Mouse (Mus musculus): ENCODE results near the gene Abhd16b.
A peak's percentile ranks its signal among the peaks of the same experiment; 100 is the strongest.

The Abhd16b gene

DNA sequence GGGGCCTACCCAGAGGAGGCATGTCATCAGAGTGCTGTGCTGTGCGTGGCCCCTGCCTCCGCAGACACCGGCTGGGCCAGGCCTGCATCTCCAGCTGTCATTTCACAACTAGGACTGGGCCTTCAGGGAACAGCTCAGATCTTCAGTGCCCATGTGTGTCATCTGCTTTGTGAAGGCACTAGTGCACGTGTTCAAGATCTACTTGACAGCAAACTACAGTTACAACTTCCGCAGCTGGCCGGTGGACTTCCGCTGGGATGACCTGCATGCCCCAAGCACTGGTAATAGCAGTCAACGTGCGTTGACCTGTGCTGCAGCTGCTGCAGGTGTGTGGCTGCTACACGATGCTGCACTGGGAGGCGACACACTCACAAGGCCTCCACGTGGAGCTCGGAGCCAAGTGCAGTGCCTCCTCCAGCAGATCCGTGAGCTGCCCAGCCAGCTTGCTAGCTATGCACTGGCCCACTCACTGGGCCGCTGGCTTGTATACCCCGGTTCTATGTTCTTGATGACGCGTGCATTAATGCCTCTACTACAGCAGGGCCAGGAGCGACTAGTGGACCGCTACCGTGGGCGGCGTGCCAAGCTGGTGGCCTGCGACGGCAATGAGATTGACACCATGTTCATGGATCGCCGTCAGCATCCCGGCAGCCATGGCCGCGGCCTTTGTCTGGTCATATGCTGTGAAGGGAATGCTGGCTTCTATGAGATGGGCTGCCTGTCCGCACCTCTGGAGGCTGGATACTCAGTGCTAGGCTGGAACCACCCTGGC is at the start of gene Abhd16b:
Gene Abhd16b (plus strand): TSS at position 51 of the 772 bp plus-strand sequence.
- no peak for DNase-seq (ENCODE audit: low spot score)

DNA sequence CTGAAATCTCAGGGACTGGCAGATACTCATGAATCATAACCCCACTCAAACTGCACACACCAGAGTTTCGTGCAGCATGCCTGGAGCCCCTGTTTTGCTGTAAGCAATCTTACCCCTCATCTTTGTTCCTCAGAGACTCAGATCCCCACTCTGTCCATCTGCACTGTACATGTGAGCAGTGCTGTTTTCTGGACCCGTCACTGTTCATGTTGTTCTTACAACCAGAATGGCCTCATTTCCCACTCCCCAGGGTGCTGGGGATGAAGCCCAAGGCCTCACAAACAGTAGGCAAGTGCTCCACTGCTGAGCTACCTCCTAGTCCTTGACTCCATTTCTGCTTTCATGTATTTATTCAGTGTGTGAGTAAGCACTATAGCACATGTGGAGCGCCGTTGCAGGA is 40.8 kb upstream of the Abhd16b start:
- DNase-seq (ENCODE audit: low spot score), result no peak

DNA sequence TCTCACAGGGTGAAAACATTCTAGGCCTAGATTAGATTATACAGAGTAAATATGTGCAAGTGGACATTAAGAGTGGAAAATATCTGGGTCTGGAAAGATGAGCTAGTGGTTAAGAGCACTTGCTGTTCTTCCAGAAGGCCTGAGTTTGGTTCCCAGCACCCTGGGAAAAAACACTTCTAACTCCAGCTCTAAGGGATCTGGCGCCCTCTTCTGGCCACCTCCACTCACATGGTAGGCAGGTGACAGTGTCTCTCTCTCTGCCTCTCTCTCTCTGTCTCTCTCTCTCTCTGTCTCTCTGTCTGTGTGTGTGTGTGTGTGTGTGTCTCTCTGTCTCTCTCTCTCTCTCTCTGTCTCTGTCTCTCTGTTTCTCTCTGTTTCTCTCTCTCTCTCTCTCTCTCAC is 39.7 kb upstream of the Abhd16b start:
- no peak for DNase-seq (ENCODE audit: low spot score)

DNA sequence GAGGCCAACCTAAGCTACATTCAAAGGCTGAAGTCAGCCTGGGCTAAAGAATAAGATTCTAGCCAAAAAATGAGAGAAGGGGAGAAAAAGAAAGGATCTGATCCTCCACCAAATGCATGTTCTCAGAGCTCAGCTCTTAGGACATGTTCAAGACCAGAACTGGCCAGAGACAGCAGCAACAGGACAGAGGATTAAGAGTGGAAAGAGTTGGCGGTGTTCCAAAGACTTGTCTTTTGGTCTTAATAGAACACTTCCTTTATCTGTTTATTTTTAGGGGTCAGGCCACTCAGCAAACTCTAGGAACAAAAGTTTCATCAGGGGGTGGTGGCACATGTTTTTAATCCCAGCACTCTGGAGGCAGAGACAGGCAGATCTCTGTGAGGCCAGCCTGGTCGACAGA is 37.1 kb upstream of the Abhd16b start:
- no peak for DNase-seq (ENCODE audit: low spot score)

DNA sequence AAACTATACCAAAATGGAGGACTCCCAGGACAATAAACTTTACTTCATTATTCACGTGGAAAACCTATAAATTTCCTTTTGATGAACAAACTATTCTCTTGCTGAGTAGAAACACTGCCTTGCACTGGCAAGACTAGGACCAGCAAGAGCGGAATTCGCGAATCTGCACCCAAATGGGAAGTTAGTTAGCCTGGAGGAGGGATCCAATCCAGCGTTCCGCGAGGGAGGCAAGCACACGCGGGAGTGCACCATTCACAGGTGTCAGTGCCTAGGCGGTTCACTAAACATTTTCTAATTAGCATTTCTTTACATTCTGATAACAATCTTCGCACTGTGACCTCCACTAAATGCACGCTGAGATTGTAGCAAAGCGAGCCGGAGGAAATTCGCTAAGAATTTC is 35.2 kb upstream of the Abhd16b start:
- no peak for DNase-seq (ENCODE audit: low spot score)

DNA sequence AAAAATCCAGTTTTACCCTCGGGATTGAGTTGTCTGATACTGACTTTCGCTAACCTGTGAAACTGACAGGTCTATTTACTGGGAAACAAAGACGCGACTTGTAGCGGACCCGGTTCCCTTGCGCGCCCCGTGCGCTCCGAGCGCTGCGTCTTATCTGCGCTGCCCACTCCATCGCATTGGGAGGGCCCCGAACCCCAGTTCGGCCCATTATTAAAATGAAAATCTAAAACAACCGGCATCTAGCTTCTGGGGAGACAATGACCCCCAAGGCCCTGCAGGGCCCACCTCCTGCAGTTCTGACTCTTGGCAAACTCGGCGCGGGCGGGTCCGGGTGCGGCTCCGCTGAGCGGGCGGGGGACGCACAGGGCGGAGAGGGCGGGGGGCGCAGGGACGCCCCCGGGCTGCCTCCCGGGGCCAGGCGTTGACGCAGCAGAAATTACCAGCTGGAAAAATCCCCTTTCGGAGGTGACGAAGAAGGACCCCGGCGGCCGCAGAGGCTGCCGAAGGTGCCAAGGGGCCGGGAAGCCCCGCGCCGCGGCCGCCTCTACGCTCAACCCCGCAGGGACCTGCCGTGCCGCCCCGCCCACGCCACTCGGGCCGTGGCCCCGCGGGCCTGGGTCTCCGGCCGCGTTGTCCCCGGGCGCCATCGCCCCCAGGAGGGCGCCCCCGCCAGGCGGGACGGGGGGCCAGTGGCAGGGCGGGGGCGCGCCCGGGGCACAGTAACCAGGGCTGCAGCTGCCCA is 34.4 kb upstream of the Abhd16b start:
- DNase-seq (ENCODE audit: low spot score), result peak; percentile 42

DNA sequence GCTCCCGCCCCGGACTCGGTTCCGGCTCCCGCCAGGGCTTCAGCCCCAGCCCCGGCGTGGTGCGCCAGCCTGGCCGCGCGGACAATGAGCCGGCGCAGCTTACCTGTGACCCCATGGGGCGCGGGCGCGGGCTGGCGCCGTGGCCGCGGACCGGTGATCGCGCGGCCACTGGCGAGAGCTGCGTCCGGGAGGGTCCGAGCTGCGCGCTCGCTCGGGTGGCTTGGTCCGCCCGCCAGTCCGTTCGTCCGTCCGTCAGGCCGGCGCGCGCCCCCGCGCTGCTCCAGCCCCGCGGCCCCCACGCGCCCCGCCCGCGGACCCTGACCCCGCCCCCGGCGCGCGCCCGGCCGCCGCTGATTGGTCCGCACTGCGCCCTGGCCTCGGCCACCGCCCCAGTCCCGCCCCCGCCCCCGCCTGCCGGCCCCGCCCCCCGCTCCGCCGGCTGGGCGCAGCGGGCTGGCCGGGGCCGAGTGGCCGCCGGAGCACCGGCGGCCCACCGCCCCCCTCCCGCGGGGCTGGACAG is 33.8 kb upstream of the Abhd16b start, which contains the start of gene Zbtb46:
Gene Zbtb46 (minus strand): TSS at position 274 of the 520 bp plus-strand sequence.
- DNase-seq (ENCODE audit: low spot score), result peak; percentile 71

DNA sequence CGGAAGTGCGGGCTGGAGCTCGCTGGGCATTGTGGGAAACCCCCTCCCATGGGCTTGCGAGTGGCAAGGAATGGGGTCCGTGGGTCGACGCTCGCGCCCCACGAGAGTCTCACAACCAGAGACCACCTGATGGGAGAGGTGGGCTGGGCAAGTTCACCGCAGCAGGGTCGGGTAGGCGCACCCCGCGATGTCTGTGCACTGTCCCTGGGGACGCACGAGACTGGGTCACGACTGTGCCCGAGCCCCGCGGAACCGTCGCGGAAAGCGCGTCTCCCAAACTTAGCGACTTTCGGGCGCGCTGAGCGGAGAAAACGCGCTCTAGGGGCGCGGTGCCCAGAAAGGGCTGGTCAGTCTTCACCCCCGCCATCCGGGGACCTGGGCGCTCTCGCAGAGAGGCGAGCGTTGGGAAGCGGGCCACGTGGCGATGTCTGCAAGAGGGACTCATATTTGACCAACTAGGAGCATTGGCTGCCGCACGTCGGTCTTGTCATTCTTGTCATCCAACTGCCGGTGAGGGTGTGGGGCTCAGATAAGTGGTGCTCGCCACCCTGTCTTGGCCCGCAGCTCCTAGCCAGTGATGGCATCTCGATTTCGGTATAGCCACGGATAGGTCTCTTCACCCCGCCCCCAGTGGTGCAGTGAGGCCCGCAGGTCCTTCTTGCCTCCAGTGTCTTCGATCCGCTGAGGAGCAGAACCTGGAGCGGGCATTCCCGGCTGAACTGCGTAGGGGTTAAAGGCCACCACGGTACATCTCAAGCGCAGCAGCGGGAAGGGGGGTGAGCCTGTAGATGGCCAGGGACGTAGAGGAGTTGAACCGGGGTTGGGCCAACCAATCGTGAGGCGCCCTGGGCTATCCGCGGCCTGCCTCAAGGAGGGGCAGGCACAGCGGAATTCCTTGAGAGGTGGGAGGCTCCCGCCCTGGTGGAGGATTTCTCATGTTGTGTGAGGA is 33.1 kb upstream of the Abhd16b start:
- DNase-seq (ENCODE audit: low spot score), result peak; percentile 85

DNA sequence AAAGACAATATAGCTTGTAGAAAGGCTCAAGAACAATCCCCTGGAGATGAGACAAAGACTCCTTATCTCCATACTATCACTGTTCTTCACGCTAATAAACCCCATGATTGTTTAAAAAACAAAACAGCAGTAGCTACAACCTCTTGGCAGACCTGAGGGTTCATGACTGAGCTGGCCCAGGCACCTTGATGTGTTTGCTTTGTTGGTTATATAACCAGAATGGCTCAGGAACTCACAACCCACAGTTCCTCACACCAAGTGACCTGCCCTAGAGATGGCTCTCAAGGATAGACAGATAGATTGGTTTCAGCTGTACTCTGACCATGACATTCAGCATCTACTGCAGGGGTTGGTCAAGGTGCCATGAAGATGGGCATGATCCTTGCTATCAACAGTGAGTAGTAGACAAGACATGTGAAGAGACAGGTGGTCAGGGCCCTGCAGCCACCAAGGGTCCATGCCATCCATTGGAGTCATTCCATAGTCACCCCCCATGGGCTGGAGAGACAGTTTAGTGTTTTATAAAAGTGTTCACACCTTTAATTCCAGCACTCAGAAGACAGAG is 31.4 kb upstream of the Abhd16b start:
- DNase-seq (ENCODE audit: low spot score), result no peak

DNA sequence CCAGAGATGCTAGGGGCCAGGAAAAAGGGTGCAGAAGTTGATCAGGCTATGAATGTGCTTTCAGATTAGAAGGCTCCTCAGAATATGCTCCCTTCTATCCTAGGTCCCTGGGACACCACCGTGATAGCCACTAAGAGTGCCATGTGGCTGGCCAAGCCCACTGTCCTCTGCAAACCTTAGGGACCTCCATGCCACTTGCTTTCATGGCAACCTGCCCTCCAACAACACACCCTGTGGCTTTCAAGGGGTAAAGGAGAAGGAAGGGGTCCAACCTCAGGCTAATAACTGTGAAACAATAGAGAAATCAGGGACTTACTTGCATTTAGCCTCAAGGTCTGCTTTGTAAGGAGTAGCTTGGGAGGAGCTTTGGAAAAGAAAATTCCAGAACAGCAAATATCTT is 30.4 kb upstream of the Abhd16b start:
- no peak for DNase-seq (ENCODE audit: low spot score)

DNA sequence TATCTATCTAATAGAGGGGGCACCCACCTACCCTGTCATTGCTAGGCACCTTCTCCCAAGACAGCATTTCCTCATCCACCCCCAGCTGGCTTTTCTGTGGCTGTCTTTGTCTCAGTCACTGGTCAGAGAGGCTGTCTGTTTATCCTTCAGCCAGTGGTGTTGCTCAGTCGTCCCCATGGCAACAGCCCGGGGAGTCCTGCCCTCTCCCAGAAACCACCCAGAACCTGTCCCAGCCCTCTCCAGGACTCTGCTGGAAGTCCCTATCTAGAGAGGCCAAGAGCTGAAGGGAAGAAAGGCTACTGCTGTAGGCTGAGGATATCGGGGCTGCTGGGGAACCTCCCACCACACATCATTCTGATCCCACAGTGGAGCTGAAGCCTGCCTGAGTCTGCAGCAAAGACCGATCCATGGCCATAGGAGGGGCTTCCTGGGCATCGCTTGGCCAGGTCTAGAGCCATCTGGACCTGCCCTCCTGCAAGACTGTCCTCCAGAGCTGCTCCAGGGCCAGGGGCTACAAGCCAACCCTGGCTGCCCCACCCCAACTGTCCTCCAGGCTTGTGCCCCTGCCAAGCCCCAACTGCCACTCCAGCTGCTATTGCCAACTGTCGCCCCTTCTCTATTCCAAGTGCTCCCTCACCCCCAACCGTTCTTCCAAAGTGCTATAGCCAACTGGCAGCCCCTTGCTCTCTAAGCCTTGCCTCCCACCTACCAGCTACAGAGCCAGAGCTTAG is 29.8 kb upstream of the Abhd16b start:
- DNase-seq (ENCODE audit: low spot score), result peak; percentile 62

DNA sequence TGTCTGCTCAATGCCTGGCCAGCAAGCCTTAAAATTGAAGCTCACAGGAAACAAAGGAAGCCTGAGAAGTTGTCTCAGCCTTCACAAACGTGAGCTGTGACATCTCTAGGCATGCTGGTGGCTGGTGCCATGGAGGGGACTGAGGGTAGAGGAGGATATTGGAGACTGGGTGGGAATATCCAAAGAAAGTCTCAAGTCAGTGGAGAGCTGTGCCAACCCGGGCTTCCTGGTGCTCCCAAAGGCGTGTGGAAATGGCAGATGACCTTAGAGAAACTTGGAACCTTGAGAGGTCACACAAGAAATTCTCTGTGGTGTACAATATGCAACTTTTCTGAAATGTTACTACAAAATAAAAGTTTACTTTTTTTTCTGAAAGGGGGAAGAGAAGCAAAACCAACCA is 27.6 kb upstream of the Abhd16b start:
- no peak for DNase-seq (ENCODE audit: low spot score)

DNA sequence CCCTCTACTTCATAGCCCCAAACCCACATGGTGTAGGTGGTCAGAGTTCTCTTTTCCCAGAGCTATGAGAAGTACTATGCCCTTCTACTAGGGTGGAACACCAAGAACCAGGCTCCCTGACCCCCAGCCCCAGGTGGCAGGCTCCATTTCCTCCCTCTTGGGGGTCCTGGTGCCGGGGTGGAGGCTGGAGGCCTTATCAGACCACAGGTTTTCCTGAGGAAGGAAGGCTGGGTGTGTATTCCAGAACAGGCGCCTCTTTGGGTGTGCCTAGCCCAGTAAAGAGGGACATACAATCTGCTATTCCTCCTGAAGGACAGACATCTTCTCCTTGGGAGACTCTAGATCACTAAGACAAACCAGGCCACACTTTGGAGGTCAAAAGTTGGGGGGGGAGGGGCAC is 22.7 kb upstream of the Abhd16b start:
- DNase-seq (ENCODE audit: low spot score), result no peak

DNA sequence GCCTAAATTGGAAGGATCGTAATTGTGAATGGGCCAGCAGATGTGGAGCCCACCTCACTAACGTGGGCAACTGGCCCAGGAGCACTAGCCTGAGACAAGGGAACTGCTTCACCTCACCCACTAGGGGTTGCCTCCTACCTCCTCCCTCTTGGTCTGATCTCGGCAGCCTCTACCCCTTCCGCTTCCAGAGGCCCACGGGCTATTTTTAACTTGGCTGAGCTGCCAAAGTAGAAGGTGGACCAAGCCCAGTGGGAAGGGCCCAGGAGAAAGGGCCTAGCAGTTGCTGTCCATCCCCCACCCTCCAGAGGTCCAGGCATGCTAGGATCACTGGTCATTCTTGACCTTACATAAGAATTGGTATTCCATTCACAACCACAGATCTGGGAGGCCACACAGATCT is 21.8 kb upstream of the Abhd16b start:
- DNase-seq (ENCODE audit: low spot score), result no peak

DNA sequence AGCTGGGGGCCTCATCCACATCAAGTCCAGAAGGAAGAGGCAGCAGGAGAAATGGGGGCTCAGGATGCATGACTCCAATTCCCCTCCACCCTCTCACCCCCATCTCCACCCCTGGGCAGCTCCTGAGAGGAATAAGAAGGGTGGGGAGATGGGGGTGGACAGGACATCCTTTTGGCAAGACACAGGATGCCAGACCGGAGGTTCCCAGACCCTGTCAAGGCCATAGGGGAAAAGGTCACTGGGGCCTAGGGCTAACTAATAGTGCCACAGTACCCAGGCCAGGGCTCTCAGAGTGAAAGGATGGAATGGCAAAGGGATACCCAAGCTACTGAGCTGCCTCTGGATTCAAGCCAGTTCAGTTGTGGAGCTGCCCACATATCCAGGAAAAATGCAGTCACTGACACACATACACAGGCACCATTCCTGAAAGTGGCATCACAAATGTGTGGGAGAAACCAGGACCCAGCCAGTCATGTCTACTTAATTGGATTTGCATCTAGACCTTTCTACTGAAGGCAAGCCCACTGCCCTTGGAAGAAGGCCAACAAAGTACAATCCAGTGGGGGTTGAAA is 20.7 kb upstream of the Abhd16b start:
- no peak for DNase-seq (ENCODE audit: low spot score)

DNA sequence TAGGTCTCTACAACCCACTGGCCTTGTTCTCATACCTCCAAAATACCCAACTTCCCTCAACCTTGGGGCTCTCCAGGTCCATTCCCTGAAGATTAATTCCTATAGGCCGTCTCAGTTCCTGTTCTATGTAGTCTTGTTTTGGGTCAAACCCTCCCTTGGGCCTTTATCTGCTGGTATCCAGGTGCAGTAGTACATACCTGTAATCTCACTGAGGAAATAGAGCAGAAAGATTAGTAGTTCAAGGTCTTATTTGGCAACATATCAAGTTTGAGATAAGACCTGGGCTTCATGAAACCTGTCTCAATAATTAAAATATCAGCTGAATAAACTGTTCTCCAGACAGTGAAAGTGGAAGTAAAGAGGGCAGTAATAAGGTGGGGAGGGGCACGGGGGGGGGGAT is 9.9 kb upstream of the Abhd16b start:
- DNase-seq (ENCODE audit: low spot score), result no peak

DNA sequence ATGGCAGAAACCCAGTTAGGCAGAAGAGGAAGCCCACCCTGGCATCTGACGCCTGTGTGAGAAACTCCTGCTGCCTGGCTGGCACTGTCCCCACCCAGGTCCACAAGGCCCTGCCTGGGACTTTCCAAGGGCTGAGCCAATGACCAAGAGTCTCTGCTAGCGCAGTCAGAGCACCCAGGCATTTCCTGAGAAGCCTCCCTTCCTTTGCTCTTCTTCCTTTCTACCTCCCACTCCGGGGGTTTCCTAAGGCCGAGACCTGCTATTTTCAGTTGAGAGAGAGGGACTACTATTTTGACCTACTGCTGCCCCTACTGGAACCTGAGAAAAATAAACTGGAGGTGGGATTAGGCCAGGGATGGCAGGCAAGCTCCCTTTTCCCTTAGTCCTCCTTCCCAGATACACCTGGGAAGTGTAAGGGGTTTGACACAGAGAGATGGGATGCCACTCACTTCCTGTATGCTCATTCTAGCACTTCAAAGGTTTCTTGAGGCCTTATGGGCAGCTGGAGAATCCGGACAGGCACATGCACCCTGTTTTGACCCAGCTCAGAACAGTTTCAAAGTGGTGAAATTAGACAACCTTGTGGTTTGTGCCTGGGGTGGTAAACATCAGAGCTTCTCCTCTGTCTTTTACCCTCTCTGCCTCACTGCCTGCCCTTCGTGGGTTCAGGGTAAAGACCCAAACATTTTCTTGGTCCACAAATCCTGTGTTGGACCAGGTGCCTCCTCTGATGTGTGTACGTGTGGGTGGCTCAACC is 9.3 kb upstream of the Abhd16b start:
- DNase-seq (ENCODE audit: low spot score), result no peak

DNA sequence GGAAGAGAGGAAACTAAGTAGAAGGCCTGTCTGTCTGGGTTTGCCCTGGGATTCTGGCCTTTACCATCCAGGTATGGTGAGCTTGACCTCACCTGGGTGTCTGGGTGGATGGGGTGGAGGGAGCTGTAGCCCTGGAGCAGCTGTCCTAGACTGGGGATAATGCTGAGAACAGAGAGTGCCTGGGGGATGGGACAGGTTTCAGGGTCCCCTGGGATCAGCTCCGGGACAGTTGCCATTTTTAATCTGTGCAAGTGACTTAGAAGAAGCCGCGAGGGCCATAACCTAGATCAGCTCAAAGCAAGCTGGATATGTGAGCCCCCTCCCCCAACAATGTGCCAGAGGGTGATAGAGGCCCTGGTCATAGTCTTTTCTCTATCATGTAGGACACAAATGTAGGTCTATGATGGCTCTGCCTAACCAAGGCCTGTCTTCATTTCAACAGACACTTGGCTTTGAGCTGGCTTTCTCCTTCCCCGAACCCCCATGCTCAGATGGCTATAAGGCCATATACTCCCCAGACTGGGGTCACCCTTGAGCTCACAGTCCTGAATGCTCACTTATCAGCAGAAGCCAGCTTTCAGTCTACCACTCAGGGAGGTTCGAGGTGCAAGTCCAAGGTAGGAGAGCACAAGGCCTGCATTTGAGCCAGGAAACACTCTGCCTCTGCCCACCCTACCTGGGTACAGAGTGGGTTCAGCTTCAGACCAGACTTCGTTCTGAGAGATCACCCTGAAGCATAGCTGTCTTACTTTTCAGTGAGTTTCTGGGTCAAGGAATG is 8.4 kb upstream of the Abhd16b start:
- DNase-seq (ENCODE audit: low spot score), result no peak

DNA sequence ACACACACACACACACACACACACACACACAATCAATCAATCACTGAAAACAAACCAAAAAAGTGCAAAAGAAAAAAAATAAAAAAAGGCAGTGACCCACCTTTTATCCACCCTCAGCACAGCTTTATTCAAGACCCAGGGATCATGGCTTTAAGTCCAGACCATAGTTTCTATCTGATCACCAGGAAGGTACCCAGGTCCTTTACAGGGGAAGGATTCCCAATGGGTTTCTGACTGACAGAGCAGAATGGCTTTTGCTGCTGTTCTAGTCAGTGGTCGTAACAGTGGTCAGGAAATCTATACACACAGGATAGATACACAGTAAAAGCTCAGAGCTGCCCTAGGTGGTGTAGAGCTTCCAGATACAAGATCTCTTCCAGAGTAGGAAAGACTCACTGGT is 7.3 kb upstream of the Abhd16b start:
- no peak for DNase-seq (ENCODE audit: low spot score)

All from c-Kit-positive CD71-positive TER-119-positive erythroid progenitor cells, embryonic 14.5 days (primary cell).